Mouse (Mus musculus): ENCODE data around the gene Nfatc4.

Gene Nfatc4

GRCm38 (mm10) chr14:55822991-55823762, at the start of gene Nfatc4:
Nfatc4 (plus strand) TSS chr14:55823144.
- peak; percentile 92 for DNase-seq

DNA sequence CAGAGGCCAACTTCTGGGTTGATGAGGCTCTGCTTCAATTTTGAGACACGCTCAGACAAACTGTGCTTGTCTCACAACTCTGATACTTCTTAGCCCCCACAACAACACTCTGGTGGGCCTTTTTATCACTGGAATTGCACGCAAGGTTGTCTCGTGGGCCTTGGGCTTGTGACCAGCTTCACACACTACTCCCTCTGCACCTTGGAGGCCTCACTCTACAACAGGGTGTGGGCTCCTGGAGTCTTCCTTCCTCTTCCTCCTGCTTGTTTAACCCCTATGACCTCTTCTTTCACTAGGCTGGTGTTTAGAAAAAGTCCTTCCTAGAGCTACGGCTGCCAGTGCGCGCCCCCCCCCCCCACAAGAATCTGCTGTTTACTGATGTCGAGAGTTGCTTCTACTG, 46.2 kb upstream of the Nfatc4 start:
- DNase-seq: no peak

GRCm38 (mm10) chr14:55777176-55777575, 45.8 kb upstream of the Nfatc4 start:
- DNase-seq: no peak

DNA sequence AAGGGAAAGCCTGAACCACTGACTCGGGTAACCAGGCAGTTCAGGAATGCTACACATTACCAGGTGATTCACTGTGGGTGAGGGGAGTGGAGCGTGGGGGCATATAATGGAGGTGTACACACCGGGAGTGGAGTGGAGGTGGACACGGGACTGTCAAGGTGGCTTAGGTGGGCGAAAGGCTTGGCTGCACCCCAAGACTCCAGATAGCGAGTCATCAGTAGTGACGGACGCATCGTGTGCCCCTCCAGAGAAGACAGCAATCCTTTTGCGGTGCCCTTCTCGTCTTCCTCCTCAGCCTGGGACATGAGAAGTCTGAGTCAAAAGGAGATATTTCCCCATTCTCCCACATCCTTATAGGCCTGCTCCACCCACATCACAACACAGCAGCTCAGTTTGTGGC, 45.1 kb upstream of the Nfatc4 start:
- DNase-seq: no peak

- no peak for DNase-seq
These were observed 44.3 kb upstream of the Nfatc4 start for GRCm38 (mm10) chr14:55778686-55779085.

DNA sequence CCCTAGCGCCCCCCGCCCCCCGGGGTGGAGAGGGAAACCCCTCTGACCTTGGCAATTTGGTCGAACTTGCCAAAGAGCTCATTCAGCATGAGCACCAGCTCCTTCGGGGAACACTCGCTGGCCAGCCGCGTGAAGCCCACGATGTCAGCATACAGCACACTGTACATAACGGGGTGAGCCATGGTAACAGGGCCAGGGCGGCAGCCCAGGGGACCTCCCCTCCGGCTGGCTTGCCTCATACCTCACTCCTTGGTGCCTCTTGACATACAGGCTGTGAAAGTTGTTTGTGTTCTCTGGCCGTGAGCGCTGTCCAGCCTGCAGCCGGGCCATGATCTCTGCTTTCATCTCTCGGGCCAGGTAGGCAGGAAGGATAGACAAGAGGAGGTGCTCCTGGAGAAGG, 43.3 kb upstream of the Nfatc4 start:
- DNase-seq: no peak

GRCm38 (mm10) chr14:55780736-55781135, 42.2 kb upstream of the Nfatc4 start:
- no peak for DNase-seq

- peak; percentile 85 for DNase-seq
These were observed 41.6 kb upstream of the Nfatc4 start for GRCm38 (mm10) chr14:55781310-55781709.

GRCm38 (mm10) chr14:55782361-55782960, 40.5 kb upstream of the Nfatc4 start:
- DNase-seq: peak; percentile 0

DNA sequence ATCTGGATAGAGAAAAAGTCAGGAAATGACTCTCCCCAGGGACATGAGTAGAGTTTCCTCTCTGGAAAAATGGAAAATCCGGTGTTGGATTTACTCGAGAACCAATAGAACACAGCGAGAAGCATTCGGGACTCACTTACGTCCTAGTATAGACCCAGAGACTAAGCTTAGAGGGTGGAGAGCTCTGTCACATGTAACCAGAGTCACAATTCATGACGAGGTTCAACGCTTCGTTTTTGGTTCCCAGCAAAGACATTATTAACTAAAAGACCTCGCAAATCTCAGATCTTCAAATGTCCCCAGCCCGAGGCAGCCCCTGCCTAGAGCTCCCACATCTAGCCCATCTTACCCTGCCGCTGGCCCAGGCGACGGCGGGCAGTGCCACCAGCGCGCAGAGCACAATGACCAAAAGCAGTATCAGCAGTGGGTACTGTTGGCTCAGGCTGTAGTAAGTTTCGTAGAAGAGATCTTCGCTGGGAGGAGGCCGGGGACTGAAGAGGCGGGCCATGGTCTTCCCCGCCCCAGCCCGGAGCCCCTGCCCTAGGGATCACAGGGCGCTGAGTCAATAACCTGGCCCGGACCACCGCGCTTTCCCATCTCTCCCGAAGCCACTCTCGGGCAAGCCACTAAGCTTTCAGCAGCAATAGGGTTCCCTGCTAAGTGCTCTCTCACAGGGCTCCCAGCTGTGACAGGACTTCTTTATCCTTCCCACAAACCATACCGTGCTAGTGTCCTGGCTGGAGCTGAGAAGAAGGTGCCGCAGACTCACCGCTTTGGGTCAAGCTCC, 39.6 kb upstream of the Nfatc4 start:
- DNase-seq: peak; percentile 70

DNA sequence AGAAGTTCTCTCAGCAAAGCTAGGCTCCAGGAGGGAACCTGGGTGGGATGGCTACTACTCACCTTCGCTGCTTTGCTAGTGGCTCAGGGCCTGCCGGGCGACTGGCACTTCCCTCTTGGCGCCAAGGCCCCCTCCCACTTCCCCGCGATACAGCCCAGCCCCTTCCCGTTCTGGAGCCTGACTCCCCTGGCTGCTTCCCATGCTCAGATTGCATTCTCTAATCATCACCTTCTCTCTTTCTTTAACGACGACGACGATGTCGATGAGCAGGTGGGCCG, 39.0 kb upstream of the Nfatc4 start, which contains the start of gene Adcy4:
Adcy4 (minus strand) TSS at position 138 of the 278 bp plus-strand sequence.
- DNase-seq: peak; percentile 67

GRCm38 (mm10) chr14:55785195-55785594, 37.7 kb upstream of the Nfatc4 start:
- peak; percentile 25 for DNase-seq

GRCm38 (mm10) chr14:55787731-55788130, 35.2 kb upstream of the Nfatc4 start:
- no peak for DNase-seq

GRCm38 (mm10) chr14:55788256-55789050, 34.5 kb upstream of the Nfatc4 start, which contains the start of gene Ripk3:
Ripk3 (minus strand) TSS chr14:55788865.
- DNase-seq: peak; percentile 82

GRCm38 (mm10) chr14:55793461-55793860, 29.5 kb upstream of the Nfatc4 start:
- DNase-seq: no peak

- no peak for DNase-seq
These were observed 29.0 kb upstream of the Nfatc4 start for GRCm38 (mm10) chr14:55793946-55794345.

- peak; percentile 63 for DNase-seq
These were observed 27.4 kb upstream of the Nfatc4 start for GRCm38 (mm10) chr14:55795380-55796163.

- DNase-seq: peak; percentile 93
These were observed 8.1 kb upstream of the Nfatc4 start for GRCm38 (mm10) chr14:55814885-55815284.

GRCm38 (mm10) chr14:55815310-55815751, 7.6 kb upstream of the Nfatc4 start:
- peak; percentile 87 for DNase-seq

GRCm38 (mm10) chr14:55819845-55820405, 3.0 kb upstream of the Nfatc4 start:
- DNase-seq: no peak

DNA sequence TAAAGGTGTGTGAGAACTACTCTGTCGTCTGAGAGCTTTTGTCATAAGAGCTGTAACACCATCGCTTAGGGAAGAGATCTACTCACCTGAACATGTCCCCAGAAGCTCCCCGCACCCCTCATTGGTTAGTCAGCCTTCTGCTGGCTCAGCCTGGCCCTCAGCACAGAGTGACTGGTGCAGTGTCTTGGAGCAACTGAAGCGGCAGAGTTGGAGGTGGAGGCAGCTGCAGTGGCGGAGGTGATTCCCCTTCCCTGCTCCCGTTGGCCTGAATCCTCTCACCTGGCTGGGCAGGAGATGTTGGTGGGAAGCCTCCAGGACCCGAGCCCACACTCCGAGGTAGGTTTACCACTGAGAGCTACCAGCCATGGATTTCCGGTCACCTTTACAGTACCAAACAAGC, 2.4 kb upstream of the Nfatc4 start:
- DNase-seq: no peak
